Mouse (Mus musculus) megakaryocyte progenitor cell, adult 5-6 weeks (primary cell): Measurements from ENCODE around the gene Ankrd35. TPM values are rescaled to one million over a fixed set of nuclear protein-coding genes. Genes with fewer than 3 reads are reported as not detected.
"Not testable (repeated sequence)": the region's sequence is repeated elsewhere in the genome, so short reads cannot be mapped to it uniquely, and the experiment has no call there.

Experiments used
- ATAC-seq: replicated peaks from 2 replicates; pipeline ENCODE4 v1.8.0; 2016; ENCODE audit warnings: mild to moderate bottlenecking, moderate TSS enrichment, inconsistent platforms; ENCODE audit not compliant: poor library complexity
- total RNA-seq, 2 experiments: library from RNA; stranded (forward) in 1 of 2; stranded (reverse) in 1 of 2; fragments of 157-497, 149-512 nt in 1 of 2; fragments of 200-1000 nt in 1 of 2; gene quantifications; 2 replicates each; pipeline versions ENCODE4 v1.2.3 to v1.2.4; 2015 to 2017

Ankrd35 gene
- total RNA-seq, 2 experiments from 2014 or later = not detected

GRCm38 (mm10) chr3:96668424-96669067 is 1.4 kb upstream of the Ankrd35 start:
- ATAC-seq = no peak

- ATAC-seq = no peak
Observed at GRCm38 (mm10) chr3:96671519-96671918, 1.6 kb downstream of the Ankrd35 start.

DNA sequence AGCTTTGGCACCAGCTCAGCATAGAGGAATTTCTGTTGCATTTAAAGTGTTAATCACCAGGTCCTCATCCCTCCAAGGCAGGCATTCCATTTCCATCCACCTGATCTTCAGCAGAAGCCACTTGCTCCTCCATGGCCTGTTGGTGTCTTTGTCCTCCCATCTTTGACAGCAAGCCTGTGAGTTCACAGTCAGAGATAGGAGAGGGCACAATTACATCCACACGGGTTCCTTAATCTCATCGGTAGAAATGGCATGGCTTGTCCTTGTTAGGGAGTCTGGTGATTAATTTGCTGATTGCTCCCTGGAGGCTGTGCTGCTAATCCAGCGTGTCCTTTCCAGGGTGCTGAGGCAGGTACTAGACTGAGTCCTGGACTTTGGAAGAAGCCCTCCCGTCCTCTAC is 3.6 kb downstream of the Ankrd35 start:
- no peak for ATAC-seq

DNA sequence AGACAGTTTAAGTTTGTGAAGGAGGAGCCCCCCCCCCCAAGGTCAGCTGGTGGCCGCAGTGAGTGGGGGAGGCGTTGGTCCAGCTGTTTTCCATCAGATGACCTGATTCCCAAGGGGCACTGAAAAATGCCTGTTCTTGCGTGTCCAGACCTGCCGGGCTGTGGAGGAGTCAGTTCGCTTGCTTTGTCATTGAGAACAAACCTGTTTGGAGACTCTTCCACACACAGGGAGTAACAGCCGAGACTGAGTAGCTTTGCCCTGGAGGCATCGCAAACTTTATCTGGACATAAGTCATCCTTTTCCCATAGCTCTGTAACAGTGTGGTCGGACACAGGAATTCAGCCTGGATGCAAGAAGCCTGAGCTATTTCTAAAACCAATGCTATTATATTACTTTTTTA is 4.5 kb downstream of the Ankrd35 start:
- no peak for ATAC-seq

DNA sequence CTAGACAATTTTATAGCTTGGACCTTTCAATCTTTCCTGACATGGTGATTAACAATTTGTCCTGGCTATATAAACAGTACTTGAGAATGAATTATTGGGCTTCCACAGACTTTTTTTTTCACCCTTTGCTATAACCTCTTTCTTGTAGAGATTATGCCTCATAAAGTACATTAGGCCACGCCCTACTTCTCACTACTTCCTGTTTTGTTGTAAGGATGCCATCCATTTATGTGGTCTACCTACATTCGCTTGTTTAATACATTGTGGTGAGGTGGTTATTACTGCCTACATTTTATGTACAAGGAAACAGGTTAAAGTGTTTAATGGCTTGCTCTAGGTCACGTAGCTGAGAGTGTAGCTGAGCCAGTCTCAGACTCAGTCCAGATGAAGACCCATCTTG is 5.2 kb downstream of the Ankrd35 start:
- peak; percentile 54; the same call in 1 of the 2 replicates for ATAC-seq

GRCm38 (mm10) chr3:96675690-96676089 is 5.8 kb downstream of the Ankrd35 start:
- ATAC-seq = no peak

- no peak for ATAC-seq
Observed at GRCm38 (mm10) chr3:96678456-96678855, 8.5 kb downstream of the Ankrd35 start.

DNA sequence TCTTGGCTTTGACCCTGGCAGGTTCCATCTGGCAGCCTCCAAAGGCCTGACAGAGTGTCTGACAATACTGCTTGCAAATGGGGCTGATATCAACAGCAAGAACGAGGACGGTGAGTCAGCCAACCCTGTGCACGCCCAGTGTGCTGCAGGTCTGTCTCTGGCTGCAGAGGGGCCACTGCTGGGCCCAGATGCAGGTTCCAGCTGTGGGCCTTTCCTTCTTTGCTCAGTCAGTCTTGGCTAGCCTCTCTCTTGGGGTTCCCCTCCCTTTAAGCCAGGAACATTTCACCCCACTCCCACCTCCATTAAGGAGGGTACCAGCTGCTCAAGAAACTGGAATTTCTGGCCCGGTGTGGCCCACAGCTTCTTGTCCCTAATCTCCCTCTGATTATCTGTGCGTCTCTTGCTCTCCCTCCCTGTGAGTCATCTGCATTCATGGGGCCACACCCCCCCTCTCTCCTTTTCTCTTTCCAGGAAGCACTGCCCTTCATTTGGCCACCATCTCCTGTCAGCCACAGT is 9.3 kb downstream of the Ankrd35 start:
- ATAC-seq = peak; percentile 45; the same call in 1 of the 2 replicates

DNA sequence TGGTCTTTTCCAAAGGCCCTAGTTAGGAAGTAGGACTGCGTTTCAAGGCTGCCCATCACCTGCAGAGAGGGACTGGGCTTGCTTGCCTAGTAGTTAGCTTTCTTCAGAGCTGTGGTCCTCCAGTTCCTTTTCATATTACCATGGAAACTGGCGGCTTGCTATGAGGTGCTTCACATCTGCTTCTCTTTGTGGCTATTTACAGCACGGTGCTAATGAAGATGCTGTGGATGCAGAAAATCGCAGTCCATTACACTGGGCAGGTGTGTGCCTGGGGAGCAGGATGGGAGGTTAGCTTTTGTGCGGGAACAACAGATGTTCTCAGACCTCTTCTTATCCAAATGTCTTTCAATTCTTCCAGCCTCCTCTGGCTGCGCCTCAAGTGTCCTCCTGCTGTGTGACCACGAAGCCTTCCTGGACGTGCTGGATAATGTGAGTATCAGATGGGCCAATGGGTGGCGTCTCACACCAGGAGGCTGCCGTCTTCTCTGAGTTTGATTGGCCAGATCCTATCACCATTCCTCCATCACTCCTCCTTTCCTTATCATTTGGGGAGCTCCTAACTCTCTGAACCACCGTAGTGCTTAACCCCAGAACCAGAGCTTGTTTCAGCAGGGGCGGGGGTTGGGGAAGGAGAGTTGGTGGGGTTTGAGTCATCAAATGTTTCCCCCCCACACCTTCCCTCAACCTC is 10.5 kb downstream of the Ankrd35 start:
- peak; percentile 36; the same call in 1 of the 2 replicates for ATAC-seq

- no peak for ATAC-seq
Observed at GRCm38 (mm10) chr3:96683496-96683895, 13.6 kb downstream of the Ankrd35 start.

GRCm38 (mm10) chr3:96684151-96684821 is 14.4 kb downstream of the Ankrd35 start:
- no peak for ATAC-seq

GRCm38 (mm10) chr3:96684822-96685156 is 14.9 kb downstream of the Ankrd35 start:
- ATAC-seq = 0 out of 2 replicates have a peak, but pooled peaks have one; percentile 30

DNA sequence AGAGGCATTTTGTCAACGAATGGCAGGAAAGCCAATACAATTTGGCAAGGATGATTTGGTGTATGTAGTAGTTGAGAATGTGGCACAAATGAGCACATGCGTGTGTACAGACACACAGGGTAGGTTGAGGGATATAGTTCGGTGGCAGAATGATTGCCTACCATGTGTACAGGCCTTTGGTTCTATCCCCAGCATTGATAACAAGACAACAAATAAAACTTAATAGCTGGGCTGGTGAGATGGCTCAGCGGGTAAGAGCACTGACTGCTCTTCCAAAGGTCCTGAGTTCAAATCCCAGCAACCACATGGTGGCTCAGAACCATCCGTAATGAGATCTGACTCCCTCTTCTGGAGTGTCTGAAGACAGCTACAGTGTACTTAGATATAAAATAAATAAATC is 16.1 kb downstream of the Ankrd35 start:
- not testable (repeated sequence) for ATAC-seq

- no peak for ATAC-seq
Observed at GRCm38 (mm10) chr3:96688854-96689253, 18.9 kb downstream of the Ankrd35 start.

- ATAC-seq = peak; percentile 79
Observed at GRCm38 (mm10) chr3:96690298-96690697, 20.4 kb downstream of the Ankrd35 start.

- no peak for ATAC-seq
Observed at GRCm38 (mm10) chr3:96692506-96692905, 22.6 kb downstream of the Ankrd35 start.

GRCm38 (mm10) chr3:96693579-96693978 is 23.6 kb downstream of the Ankrd35 start:
- no peak for ATAC-seq

GRCm38 (mm10) chr3:96696198-96696765 is 26.4 kb downstream of the Ankrd35 start, which contains the start of gene Pias3:
Gene Pias3 (plus strand): TSS chr3:96696384.
- peak; percentile 84 for ATAC-seq

- peak; percentile 77 for ATAC-seq
Observed at GRCm38 (mm10) chr3:96696766-96697732, 27.1 kb downstream of the Ankrd35 start.
